Mouse (Mus musculus) 3134 (cell line): ENCODE results near the gene Ccdc63.

Experiments
- DNase-seq: peaks from one replicate; pipeline ENCODE4 v3.0.0-alpha.2; 2011; ENCODE audit warnings: low spot score; ENCODE audit not compliant: insufficient read length; ENCODE audit errors: extremely low read depth

Gene Ccdc63

GRCm38 (mm10) chr5:122089664-122090063, 51.0 kb downstream of the Ccdc63 start:
- no peak for DNase-seq

GRCm38 (mm10) chr5:122088917-122089316, 51.7 kb downstream of the Ccdc63 start:
- DNase-seq: peak; percentile 55

- no peak for DNase-seq
Observed at GRCm38 (mm10) chr5:122086121-122086520, 54.5 kb downstream of the Ccdc63 start.

- DNase-seq: no peak
Observed at GRCm38 (mm10) chr5:122085291-122085690, 55.3 kb downstream of the Ccdc63 start.

- no peak for DNase-seq
Observed at GRCm38 (mm10) chr5:122084470-122084869, 56.2 kb downstream of the Ccdc63 start.

GRCm38 (mm10) chr5:122083282-122083681, 57.3 kb downstream of the Ccdc63 start:
- DNase-seq: no peak

- no peak for DNase-seq
Observed at GRCm38 (mm10) chr5:122081471-122081870, 59.2 kb downstream of the Ccdc63 start.

GRCm38 (mm10) chr5:122080930-122081329, 59.7 kb downstream of the Ccdc63 start:
- no peak for DNase-seq

- no peak for DNase-seq
Observed at GRCm38 (mm10) chr5:122079796-122080195, 60.8 kb downstream of the Ccdc63 start.

- DNase-seq: no peak
Observed at GRCm38 (mm10) chr5:122077244-122077643, 63.4 kb downstream of the Ccdc63 start.

GRCm38 (mm10) chr5:122075736-122076135, 64.9 kb downstream of the Ccdc63 start:
- no peak for DNase-seq

- no peak for DNase-seq
Observed at GRCm38 (mm10) chr5:122071997-122072396, 68.6 kb downstream of the Ccdc63 start.

- no peak for DNase-seq
Observed at GRCm38 (mm10) chr5:122070963-122071800, 69.4 kb downstream of the Ccdc63 start.

GRCm38 (mm10) chr5:122068563-122068962, 72.1 kb downstream of the Ccdc63 start:
- DNase-seq: no peak

- DNase-seq: no peak
Observed at GRCm38 (mm10) chr5:122063204-122063933, 77.3 kb downstream of the Ccdc63 start.

GRCm38 (mm10) chr5:122062479-122062878, 78.1 kb downstream of the Ccdc63 start:
- DNase-seq: no peak

- no peak for DNase-seq
Observed at GRCm38 (mm10) chr5:122060767-122061333, 79.8 kb downstream of the Ccdc63 start.

GRCm38 (mm10) chr5:122059060-122060017, 81.3 kb downstream of the Ccdc63 start:
- DNase-seq: peak; percentile 43
